ENCODE assay signal across 8 mouse cellular contexts in the genomic region with DNA sequence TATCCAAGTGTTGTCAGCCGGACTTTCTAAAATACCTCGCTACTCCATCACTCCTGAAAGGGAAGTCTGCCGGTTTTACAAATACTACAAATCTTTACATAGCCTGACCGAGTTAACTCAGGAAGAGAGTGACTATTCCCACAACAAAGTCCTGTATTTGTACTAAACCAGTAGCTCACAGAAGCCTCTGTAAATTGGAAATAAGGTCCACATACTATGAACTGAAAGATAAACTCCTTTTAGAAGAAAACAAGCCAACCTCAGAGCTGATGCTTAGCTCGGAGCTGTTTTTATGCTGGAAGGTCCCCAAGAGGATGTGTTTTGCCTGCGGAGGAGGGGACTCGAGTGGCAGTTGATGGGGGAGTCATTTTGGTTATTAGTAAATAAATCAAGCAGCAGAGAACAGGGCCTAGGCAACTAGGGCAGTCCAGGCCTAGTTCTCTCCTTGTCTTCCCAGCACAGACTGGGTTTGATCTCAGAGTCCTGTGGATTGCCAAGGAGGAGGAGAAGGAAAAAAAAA. TPM values are rescaled to one million over a fixed set of nuclear protein-coding genes. Genes with fewer than 3 reads are reported as not detected.
DNase-seq lines count a peak whose midpoint lies in the region; ATAC-seq lines count a peak whose summit lies in the region.

No protein-coding gene starts in this region.

- no peaks in the 10 kb centered on the region for H3K9me3 ChIP-seq in heart, embryonic 16.5 days (replicated peaks; ENCODE audit: control insufficient read depth, low read length)
- no peaks in the 10 kb centered on the region for H3K9me3 ChIP-seq in midbrain, embryonic 10.5 days (replicated peaks)
- H3K9me3 ChIP-seq in stomach, embryonic 15.5 days = no peaks in the 10 kb centered on the region

- no peaks in the 10 kb centered on the region for H3K36me3 ChIP-seq in heart, embryonic 16.5 days (ENCODE audit: control insufficient read depth, insufficient read depth)
- no peaks in the 10 kb centered on the region for H3K36me3 ChIP-seq in midbrain, embryonic 10.5 days
- H3K36me3 ChIP-seq in stomach, embryonic 15.5 days = no peaks in the 10 kb centered on the region

- H3K4me2 ChIP-seq in heart, embryonic 16.5 days (ENCODE audit: low read depth, low read length) = peak overlapping the region; percentile 91
- H3K4me2 ChIP-seq in stomach, embryonic 15.5 days = peak overlapping the region; percentile 96

- H3K4me1 ChIP-seq in heart, embryonic 16.5 days (ENCODE audit: control insufficient read depth, insufficient read depth, low read length) = peaks cover 34% of the 10 kb centered on the region
- H3K4me1 ChIP-seq in midbrain, embryonic 10.5 days = peaks cover 49% of the 10 kb centered on the region
- peaks cover 7% of the 10 kb centered on the region; the same call in 1 of the 2 replicates for H3K4me1 ChIP-seq in stomach, embryonic 15.5 days

- 20% methylated on average over 7 of the region's 7 CpGs for WGBS in heart, embryonic 16.5 days
- WGBS in midbrain, embryonic 10.5 days = 13% methylated on average over 7 of the region's 7 CpGs
- WGBS in stomach, embryonic 15.5 days = 18% methylated on average over 7 of the region's 7 CpGs

- H3K4me3 ChIP-seq in heart, embryonic 16.5 days (ENCODE audit: low read length) = peak overlapping the region; percentile 70
- H3K4me3 ChIP-seq in midbrain, embryonic 10.5 days = peak overlapping the region; percentile 82
- peak overlapping the region; percentile 93 for H3K4me3 ChIP-seq in stomach, embryonic 15.5 days (replicated peaks)

- DNase-seq in embryo, embryonic 10.5 days (ENCODE audit: low spot score) = peak; percentile 29
- no peak for DNase-seq in embryo, embryonic 11 days
- peak; percentile 26 to 35 for DNase-seq in cerebellum, postnatal 25 days
- peak; percentile 13 to 22 for DNase-seq in layer of hippocampus, postnatal 10 days (ENCODE audit: low spot score in 2 of 2)
- DNase-seq in midbrain, embryonic 10.5 days (ENCODE audit: low spot score) = peak; percentile 19

- H3K9ac ChIP-seq in heart, embryonic 16.5 days (ENCODE audit: low read length) = peak overlapping the region; percentile 98
- H3K9ac ChIP-seq in stomach, embryonic 15.5 days = no peak overlapping the region

- H3K27me3 ChIP-seq in heart, embryonic 16.5 days (ENCODE audit: control insufficient read depth, insufficient read depth, low read length) = no peaks in the 10 kb centered on the region
- H3K27me3 ChIP-seq in midbrain, embryonic 10.5 days (ENCODE audit: low read depth, poor library complexity, severe bottlenecking) = no peaks in the 10 kb centered on the region
- H3K27me3 ChIP-seq in stomach, embryonic 15.5 days (replicated peaks) = no peaks in the 10 kb centered on the region

- peak; percentile 17 for ATAC-seq in CD4-positive, CD25-positive, alpha-beta regulatory T cell, adult 4 months
- no peak for ATAC-seq in heart, embryonic 16.5 days (replicated peaks; ENCODE audit: extremely low read depth, insufficient read depth, low FRiP score)
- no peak for ATAC-seq in stomach, embryonic 15.5 days (ENCODE audit: insufficient read depth, low FRiP score, low read depth)

- H3K27ac ChIP-seq in heart, embryonic 16.5 days (ENCODE audit: low read length) = peak overlapping the region; percentile 93
- H3K27ac ChIP-seq in midbrain, embryonic 10.5 days (replicated peaks) = peak overlapping the region; percentile 99
- peak overlapping the region; percentile 83 for H3K27ac ChIP-seq in stomach, embryonic 15.5 days

RNA-seq across cellular contexts. Expression of gene Pou2f1, which starts 1.8 kb away (rescaled TPM):
- 10 to 100 TPM; 53.6 to 55.3 TPM for polyA plus RNA-seq in CD4-positive, CD25-positive, alpha-beta regulatory T cell, adult 4 months (2017; shearing (Covaris generic))
- 8.5 and 9.3 TPM in 2 replicates for polyA plus RNA-seq in heart, embryonic 16.5 days (2015; fragmentation: Nextera tagmentation; extraction: Ambion mirVana)
- total RNA-seq in layer of hippocampus, postnatal 10 days (2021) = 10 to 100 TPM; 18.6 to 22.2 TPM
- 28.0 and 31.2 TPM in 2 replicates for polyA plus RNA-seq in midbrain, embryonic 10.5 days (2016; fragmentation: Nextera tagmentation; extraction: Ambion mirVana)
- 9.9 and 12.0 TPM in 2 replicates for polyA plus RNA-seq in stomach, embryonic 15.5 days (2015; fragmentation: Nextera tagmentation; extraction: Ambion mirVana)
